Mouse (Mus musculus) forebrain, embryonic 11.5 days (tissue): Measurements from ENCODE around the gene Ric8b. TPM values are rescaled to one million over a fixed set of nuclear protein-coding genes. Genes with fewer than 3 reads are reported as not detected.

Experiments used
- ATAC-seq: fragments of 200-750 bp; cut with Nextera tagmentation; replicated peaks from 2 replicates; pipeline ENCODE4 v1.8.0; 2017; ENCODE audit warnings: moderate TSS enrichment; ENCODE audit not compliant: low FRiP score
- DNase-seq: peaks from one replicate; pipeline ENCODE4 v3.0.0-alpha.2; 2017; ENCODE audit warnings: low spot score
- H3K27ac ChIP-seq: fragments of 300-500 bp; sonication (generic); 2 replicates; pipeline ENCODE4 v1.5.1; 2014; ENCODE audit warnings: low read depth, low read length
- H3K27me3 ChIP-seq: fragments of 300-500 bp; sonication (generic); 2 replicates; pipeline ENCODE4 v1.6.1; 2014; ENCODE audit warnings: mild to moderate bottlenecking, low read length, mixed read lengths; ENCODE audit not compliant: control insufficient read depth, insufficient read depth
- H3K36me3 ChIP-seq: fragments of 300-500 bp; sonication (generic); 2 replicates; pipeline ENCODE4 v1.6.1; 2014; ENCODE audit warnings: mild to moderate bottlenecking, low read length, moderate library complexity, mixed read lengths; ENCODE audit not compliant: control insufficient read depth, insufficient read depth
- H3K4me1 ChIP-seq: fragments of 300-500 bp; sonication (generic); replicated peaks from 2 replicates; pipeline ENCODE4 v1.6.1; 2014; ENCODE audit warnings: low read length, mixed read lengths; ENCODE audit not compliant: control insufficient read depth, insufficient read depth
- H3K4me2 ChIP-seq: fragments of 300-500 bp; sonication (generic); 2 replicates; pipeline ENCODE4 v1.6.1; 2014; ENCODE audit warnings: low read depth, mild to moderate bottlenecking, low read length, moderate library complexity, mixed read lengths; ENCODE audit not compliant: severe bottlenecking
- H3K4me3 ChIP-seq: fragments of 300-500 bp; sonication (generic); 2 replicates; pipeline ENCODE4 v1.5.1; 2014; ENCODE audit warnings: low read depth, low read length
- H3K9ac ChIP-seq: fragments of 300-500 bp; sonication (generic); 2 replicates; pipeline ENCODE4 v1.6.1; 2014; ENCODE audit warnings: low read length
- H3K9me3 ChIP-seq: fragments of 300-500 bp; sonication (generic); 2 replicates; pipeline ENCODE4 v1.6.1; 2016; ENCODE audit warnings: low read length, mixed read lengths; ENCODE audit not compliant: control insufficient read depth
- WGBS: fragments of 180-500 bp; shearing (Covaris S2); extraction: QIAGEN DNeasy Blood & Tissue Kit; methylation state at CpG from one replicate; pipeline ENCODE4 v1.1.7; 2014; 5-methylcytosine and 5-hydroxymethylcytosine counted together
- polyA plus RNA-seq: library from polyadenylated mRNA; unstranded; fragments of >200 nt; fragmentation: Nextera tagmentation; extraction: Ambion mirVana; gene quantifications from 2 replicates; pipeline ENCODE4 v1.2.1, GENCODE M21; 2014

Ric8b gene
- polyA plus RNA-seq, 1 experiment from 2014 or later: 22.4 TPM

GRCm38 (mm10) chr10:85054876-85055275, 137.5 kb downstream of the Ric8b start:
- ATAC-seq: no peak
- Histone ChIP-seq H3K27ac (no peak overlapping the region), H3K9ac (no peak overlapping the region), H3K9me3 (no peaks in the 10 kb centered on the region), H3K27me3 (no peaks in the 10 kb centered on the region; the same call in 1 of the 2 replicates), H3K36me3 (no peaks in the 10 kb centered on the region), H3K4me1 (no peaks in the 10 kb centered on the region), H3K4me2 (no peak overlapping the region), H3K4me3 (no peak overlapping the region)
- no peak for DNase-seq
- WGBS: 87% methylated on average over 2 of the region's 2 CpGs

Other genes starting within 250 kb of the Ric8b start
- 33.0 and 36.0 TPM in 2 replicates for gene Rfx4, start 161.6 kb upstream of the Ric8b start, polyA plus RNA-seq
- 1.4 and 1.7 TPM in 2 replicates for gene Fhl4, start 184.9 kb downstream of the Ric8b start, polyA plus RNA-seq
- 60.7 and 66.5 TPM in 2 replicates for gene Tmem263, start 185.0 kb downstream of the Ric8b start, polyA plus RNA-seq
- gene Mterf2, start 210.4 kb downstream of the Ric8b start, polyA plus RNA-seq: 25.5 and 30.4 TPM in 2 replicates